Mouse (Mus musculus): ENCODE results near the gene Hdac10. TPM values are rescaled to one million over a fixed set of nuclear protein-coding genes. Genes with fewer than 3 reads are reported as not detected.

Hdac10 gene
- polyA plus RNA-seq, 1 experiment from 2014 or later, result 14.2 TPM

DNA sequence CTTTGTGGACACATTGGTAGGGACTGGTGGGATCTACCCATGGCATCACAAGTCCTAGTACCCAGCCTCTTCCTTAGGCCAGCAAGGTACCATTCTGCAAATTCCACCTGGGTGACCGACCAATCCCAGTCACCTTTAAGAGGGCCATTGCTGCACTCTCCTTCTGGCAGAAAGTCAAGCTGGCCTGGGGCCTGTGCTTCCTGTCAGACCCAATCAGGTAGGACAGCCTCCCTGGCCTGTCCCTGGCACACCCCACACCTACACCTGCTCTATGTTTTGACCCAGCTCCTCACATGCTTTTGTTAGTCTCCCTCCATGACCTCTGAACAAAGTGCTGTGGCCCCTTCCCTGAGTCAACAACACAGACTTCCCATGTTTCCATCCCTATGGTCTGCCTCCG is 43.7 kb downstream of the Hdac10 start:
- Histone ChIP-seq H3K4me2 (ENCODE audit: low read depth, low read length, severe bottlenecking) (no peak overlapping the region), H3K9me3 (ENCODE audit: control insufficient read depth, low read length) (no peaks in the 10 kb centered on the region), H3K4me3 (ENCODE audit: low read depth, low read length) (no peak overlapping the region), H3K27me3 (ENCODE audit: control insufficient read depth, insufficient read depth, low read length) (no peaks in the 10 kb centered on the region), H3K4me1 (replicated peaks; ENCODE audit: control insufficient read depth, insufficient read depth, low read length) (peaks cover 3% of the 10 kb centered on the region; the same call in 1 of the 2 replicates), H3K36me3 (ENCODE audit: control insufficient read depth, insufficient read depth, low read length) (peaks cover 2% of the 10 kb centered on the region; the same call in 1 of the 2 replicates), H3K27ac (ENCODE audit: low read depth, low read length) (no peak overlapping the region), H3K9ac (ENCODE audit: low read length) (no peak overlapping the region)
- ATAC-seq (replicated peaks; ENCODE audit: low FRiP score) (no peak), DNase-seq (ENCODE audit: low spot score) (no peak)
- WGBS, result 84% methylated on average over 2 of the region's 2 CpGs

DNA sequence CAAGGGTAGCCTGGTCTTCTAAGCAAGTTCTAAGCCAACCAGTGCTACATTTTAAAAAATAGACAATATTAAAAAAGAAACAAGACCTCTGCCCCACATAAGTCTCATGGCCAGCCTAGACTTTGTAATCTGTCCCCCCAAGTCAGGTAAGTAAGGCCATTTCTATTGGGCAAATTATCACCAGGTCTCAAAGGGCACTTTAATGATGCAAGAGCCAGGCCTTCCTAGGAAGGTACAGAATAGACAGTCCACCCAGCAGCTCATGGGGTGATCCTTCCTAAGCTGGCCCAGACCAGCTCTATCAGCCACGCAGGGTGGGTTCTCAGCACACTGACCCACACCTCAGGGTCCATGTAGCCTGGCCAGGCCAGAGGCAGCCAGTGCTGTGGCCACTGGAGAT is 44.6 kb downstream of the Hdac10 start:
- H3K9me3 ChIP-seq (ENCODE audit: control insufficient read depth, low read length), result no peaks in the 10 kb centered on the region
- WGBS, result 95% methylated on average over 1 of the region's 1 CpGs

DNA sequence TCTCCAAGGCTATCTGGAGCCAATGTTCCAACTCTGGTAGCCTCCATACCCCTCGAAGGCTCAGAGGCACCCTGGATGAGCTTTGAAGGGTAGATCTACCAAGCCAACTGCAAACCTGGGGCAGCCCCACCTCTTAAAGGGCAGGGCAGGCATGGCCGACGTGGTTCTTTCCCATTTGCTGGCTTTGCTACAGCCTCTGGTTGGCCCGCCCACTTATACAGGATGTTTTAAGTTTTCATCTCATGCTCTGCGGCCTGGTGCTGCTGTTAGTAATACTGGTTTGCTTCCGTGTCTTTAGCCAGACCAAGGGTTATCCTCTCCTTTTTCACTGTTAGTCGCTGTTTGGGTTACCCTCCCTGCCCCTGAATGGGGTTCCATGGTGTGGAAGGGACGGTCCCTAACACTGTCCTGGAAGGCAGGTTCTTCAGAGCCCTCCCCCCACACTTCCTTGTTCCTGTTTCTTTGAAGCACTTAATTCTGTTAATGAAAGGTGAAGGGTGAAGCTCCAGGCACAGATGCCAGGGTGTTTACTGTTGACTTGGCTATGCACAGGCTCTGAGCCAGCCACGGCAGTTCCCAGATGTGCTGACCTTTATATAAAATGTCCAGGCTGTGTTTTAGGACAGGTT is 50.2 kb downstream of the Hdac10 start:
- Histone ChIP-seq H3K4me1 (replicated peaks; ENCODE audit: control insufficient read depth, insufficient read depth, low read length) (peaks cover 16% of the 10 kb centered on the region), H3K4me3 (ENCODE audit: low read depth, low read length) (no peak overlapping the region), H3K4me2 (ENCODE audit: low read depth, low read length, severe bottlenecking) (peak overlapping the region; percentile 11; the same call in 1 of the 2 replicates), H3K27me3 (ENCODE audit: control insufficient read depth, insufficient read depth, low read length) (no peaks in the 10 kb centered on the region), H3K9ac (ENCODE audit: low read length) (no peak overlapping the region), H3K36me3 (ENCODE audit: control insufficient read depth, insufficient read depth, low read length) (no peaks in the 10 kb centered on the region; the same call in 1 of the 2 replicates), H3K27ac (ENCODE audit: low read depth, low read length) (no peak overlapping the region), H3K9me3 (ENCODE audit: control insufficient read depth, low read length) (no peaks in the 10 kb centered on the region)
- DNase-seq (ENCODE audit: low spot score) (no peak), ATAC-seq (replicated peaks; ENCODE audit: low FRiP score) (no peak)
- whole genome bisulfite sequencing, result 71% methylated on average over 9 of the region's 9 CpGs

More for the DNA sequence above, 44.6 kb downstream of the Hdac10 start:
- H3K36me3 ChIP-seq (ENCODE audit: control insufficient read depth, insufficient read depth, low read length), result peaks cover 2% of the 10 kb centered on the region; the same call in 1 of the 2 replicates
- H3K27ac ChIP-seq (ENCODE audit: low read depth, low read length), result no peak overlapping the region
- DNase-seq (ENCODE audit: low spot score) (no peak), ATAC-seq (replicated peaks; ENCODE audit: low FRiP score) (no peak)
- no peaks in the 10 kb centered on the region for H3K27me3 ChIP-seq (ENCODE audit: control insufficient read depth, insufficient read depth, low read length)
- H3K9ac ChIP-seq (ENCODE audit: low read length), result no peak overlapping the region
- no peak overlapping the region for H3K4me2 ChIP-seq (ENCODE audit: low read depth, low read length, severe bottlenecking)
- H3K4me1 ChIP-seq (replicated peaks; ENCODE audit: control insufficient read depth, insufficient read depth, low read length), result peaks cover 3% of the 10 kb centered on the region; the same call in 1 of the 2 replicates
- no peak overlapping the region for H3K4me3 ChIP-seq (ENCODE audit: low read depth, low read length)

DNA sequence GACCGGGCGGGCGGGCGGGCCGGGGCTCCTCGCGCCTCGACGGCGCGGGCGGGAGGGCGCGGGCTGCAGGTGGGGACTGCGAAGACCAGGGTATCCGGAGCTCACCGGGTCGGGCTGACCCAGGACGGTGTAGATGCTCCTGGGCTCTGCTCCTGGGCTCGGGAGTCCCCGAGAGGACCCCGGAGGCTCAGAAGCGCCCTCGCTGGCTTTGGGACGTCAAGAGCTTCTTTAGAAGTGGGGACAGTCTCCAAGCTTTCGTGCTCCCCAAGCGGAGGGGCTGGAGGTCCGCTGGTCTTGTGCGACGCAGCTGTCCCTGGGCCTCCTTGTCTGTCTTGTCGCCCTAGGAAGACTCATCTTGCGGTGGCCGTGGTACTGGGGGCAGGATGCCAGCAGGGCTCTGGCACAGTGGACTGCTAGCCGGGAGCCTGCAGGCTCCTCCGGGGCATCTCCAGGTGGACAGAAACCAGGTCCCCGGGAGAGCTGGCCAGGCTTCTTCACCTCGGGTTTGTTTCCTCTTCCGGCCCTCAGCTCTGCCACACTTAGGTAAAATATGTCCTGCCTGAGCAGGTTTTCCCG is 52.3 kb downstream of the Hdac10 start:
- WGBS, result under 1% methylated on average over 30 of the region's 39 CpGs
- peak overlapping the region; percentile 85 for H3K4me3 ChIP-seq (ENCODE audit: low read depth, low read length)
- no peaks in the 10 kb centered on the region for H3K9me3 ChIP-seq (ENCODE audit: control insufficient read depth, low read length)
- peak; percentile 38 for ATAC-seq (replicated peaks; ENCODE audit: low FRiP score)
- H3K4me2 ChIP-seq (ENCODE audit: low read depth, low read length, severe bottlenecking), result peak overlapping the region; percentile 90
- DNase-seq (ENCODE audit: low spot score), result no peak
- H3K27me3 ChIP-seq (ENCODE audit: control insufficient read depth, insufficient read depth, low read length), result no peaks in the 10 kb centered on the region
- H3K27ac ChIP-seq (ENCODE audit: low read depth, low read length), result peak overlapping the region; percentile 57
- peaks cover 16% of the 10 kb centered on the region for H3K4me1 ChIP-seq (replicated peaks; ENCODE audit: control insufficient read depth, insufficient read depth, low read length)
- peak overlapping the region; percentile 83 for H3K9ac ChIP-seq (ENCODE audit: low read length)
- no peaks in the 10 kb centered on the region; the same call in 1 of the 2 replicates for H3K36me3 ChIP-seq (ENCODE audit: control insufficient read depth, insufficient read depth, low read length)

DNA sequence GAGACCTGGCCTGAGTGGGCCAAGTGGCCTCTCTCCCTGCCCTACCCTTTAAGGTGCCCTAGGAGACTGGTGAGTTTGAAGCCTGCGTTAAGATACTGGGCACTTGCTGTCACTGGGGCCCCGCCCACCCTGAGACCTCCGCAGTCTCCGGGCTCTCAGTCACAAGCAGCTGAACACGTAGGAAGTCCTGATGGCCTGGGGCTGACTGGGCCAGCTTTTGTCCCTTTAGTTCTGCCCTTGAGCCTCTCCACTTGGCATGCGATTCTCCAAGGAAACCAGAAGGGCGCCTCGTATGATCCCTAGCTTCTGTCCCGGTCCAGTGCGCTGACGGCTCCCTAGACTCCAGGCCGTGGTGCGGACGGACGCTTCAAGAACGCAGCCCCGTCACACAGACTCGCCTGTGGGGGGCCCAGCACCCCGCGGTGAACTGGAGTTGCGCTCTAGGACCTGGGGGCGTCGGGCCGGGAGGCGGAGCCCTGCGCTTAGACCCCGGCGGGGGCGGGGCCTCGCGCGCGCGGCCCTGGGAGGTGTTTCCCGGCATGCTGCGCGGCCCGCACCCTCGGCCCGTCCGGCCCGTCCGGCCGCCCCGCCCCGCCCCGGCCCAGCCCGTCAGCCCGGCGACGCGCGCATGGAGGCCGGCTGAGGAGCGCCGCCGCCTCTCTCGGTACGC is 52.9 kb downstream of the Hdac10 start:
- Histone ChIP-seq H3K9ac (ENCODE audit: low read length) (peak overlapping the region; percentile 83), H3K9me3 (ENCODE audit: control insufficient read depth, low read length) (no peaks in the 10 kb centered on the region), H3K27me3 (ENCODE audit: control insufficient read depth, insufficient read depth, low read length) (no peaks in the 10 kb centered on the region), H3K4me2 (ENCODE audit: low read depth, low read length, severe bottlenecking) (peak overlapping the region; percentile 90), H3K4me1 (replicated peaks; ENCODE audit: control insufficient read depth, insufficient read depth, low read length) (peaks cover 16% of the 10 kb centered on the region), H3K36me3 (ENCODE audit: control insufficient read depth, insufficient read depth, low read length) (no peaks in the 10 kb centered on the region), H3K27ac (ENCODE audit: low read depth, low read length) (peak overlapping the region; percentile 71), H3K4me3 (ENCODE audit: low read depth, low read length) (peak overlapping the region; percentile 85)
- 1% methylated on average over 32 of the region's 59 CpGs for WGBS
- ATAC-seq (replicated peaks; ENCODE audit: low FRiP score) (peak; percentile 88), DNase-seq (ENCODE audit: low spot score) (peak; percentile 95)

DNA sequence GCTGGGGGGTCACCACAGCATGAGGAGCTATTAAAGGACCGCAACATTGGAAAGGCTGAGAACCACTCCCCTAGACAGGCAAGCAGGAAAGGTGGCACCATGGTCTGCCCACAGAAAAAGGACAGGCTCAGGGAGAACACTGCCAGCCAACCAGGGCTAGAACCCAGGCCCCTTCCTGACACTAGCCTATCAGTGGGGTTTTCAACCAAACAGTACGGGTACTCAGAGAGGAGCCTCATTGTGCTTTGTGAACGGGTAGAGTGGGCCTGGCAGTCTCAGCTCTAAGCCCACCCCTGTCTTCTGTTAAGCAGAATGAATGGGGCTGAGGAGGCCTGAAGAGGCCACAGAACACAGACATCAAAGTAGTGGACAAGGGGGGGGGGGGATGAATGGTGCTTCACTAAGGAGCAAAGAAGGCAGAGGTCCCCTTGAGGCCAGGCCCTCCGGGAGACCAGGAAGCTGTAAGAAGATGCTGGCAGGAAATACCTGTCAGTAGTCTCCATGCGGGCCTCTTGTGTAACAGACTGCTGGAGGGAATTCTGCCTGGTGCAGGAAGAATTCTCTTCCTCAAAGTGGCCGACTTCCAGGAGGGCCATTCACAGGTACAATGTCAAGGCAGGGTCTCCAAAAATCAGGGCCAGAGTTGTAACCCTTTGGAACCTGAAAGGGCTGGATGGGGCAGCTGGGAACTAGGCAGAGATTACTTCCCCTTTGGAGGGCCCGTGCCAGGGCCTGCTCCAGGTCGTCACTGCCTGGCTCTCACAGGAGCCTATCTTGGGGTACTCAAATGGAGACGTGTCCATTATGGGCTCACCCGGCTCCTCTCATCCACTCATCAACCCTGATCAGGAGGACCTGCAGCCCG is 53.7 kb downstream of the Hdac10 start, which contains the start of gene Trabd:
Trabd (plus strand) TSS at position 512 of the 865 bp plus-strand sequence.
- Histone ChIP-seq H3K4me1 (replicated peaks; ENCODE audit: control insufficient read depth, insufficient read depth, low read length) (peaks cover 16% of the 10 kb centered on the region), H3K4me2 (ENCODE audit: low read depth, low read length, severe bottlenecking) (peak within 1 kb of the TSS; percentile 90), H3K9me3 (ENCODE audit: control insufficient read depth, low read length) (no peaks in the 10 kb centered on the region), H3K9ac (ENCODE audit: low read length) (peak within 1 kb of the TSS; percentile 83), H3K27ac (ENCODE audit: low read depth, low read length) (peak within 1 kb of the TSS; percentile 71), H3K27me3 (ENCODE audit: control insufficient read depth, insufficient read depth, low read length) (no peaks in the 10 kb centered on the region), H3K36me3 (ENCODE audit: control insufficient read depth, insufficient read depth, low read length) (no peaks in the 10 kb centered on the region), H3K4me3 (ENCODE audit: low read depth, low read length) (peak within 1 kb of the TSS; percentile 85)
- no peak for DNase-seq (ENCODE audit: low spot score)
- ATAC-seq (replicated peaks; ENCODE audit: low FRiP score), result peak; percentile 8
- WGBS, result 20% methylated on average over 11 of the region's 11 CpGs

DNA sequence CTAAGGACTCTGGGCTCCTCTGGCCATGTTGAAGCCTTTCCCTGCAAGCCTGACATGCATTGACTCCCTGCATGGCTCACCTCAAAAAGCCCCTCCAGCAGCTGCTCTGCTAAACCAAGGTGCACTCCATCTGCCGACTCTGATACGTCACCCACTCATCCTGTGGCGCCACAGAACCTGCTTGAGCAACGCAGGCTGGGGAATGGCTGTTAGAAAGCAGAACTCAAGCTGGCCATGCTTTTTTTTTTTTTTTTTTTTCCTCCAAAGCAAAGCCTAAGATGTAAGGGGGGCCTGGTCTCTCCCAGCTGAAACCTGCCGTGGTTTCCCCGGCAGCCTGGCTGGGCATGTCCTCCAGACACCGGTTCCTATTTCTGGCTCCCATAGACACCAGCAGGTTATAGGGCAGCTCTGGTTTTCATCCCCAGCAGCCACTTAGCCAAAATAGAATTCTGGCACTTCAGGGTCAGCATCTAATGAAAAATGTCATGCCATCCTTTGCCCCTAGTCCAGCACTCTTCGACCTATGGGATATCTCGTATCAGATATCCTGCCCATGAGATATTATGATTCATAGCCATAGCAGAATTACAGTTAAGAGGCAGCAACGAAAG is 54.4 kb downstream of the Hdac10 start:
- Histone ChIP-seq H3K9ac (ENCODE audit: low read length) (no peak overlapping the region), H3K4me2 (ENCODE audit: low read depth, low read length, severe bottlenecking) (no peak overlapping the region)
- WGBS, result 88% methylated on average over 10 of the region's 10 CpGs

More for the DNA sequence above, 54.4 kb downstream of the Hdac10 start:
- DNase-seq (ENCODE audit: low spot score) (no peak), ATAC-seq (replicated peaks; ENCODE audit: low FRiP score) (no peak)
- Histone ChIP-seq H3K27ac (ENCODE audit: low read depth, low read length) (no peak overlapping the region), H3K4me3 (ENCODE audit: low read depth, low read length) (no peak overlapping the region), H3K27me3 (ENCODE audit: control insufficient read depth, insufficient read depth, low read length) (no peaks in the 10 kb centered on the region), H3K36me3 (ENCODE audit: control insufficient read depth, insufficient read depth, low read length) (no peaks in the 10 kb centered on the region), H3K4me1 (replicated peaks; ENCODE audit: control insufficient read depth, insufficient read depth, low read length) (peaks cover 16% of the 10 kb centered on the region), H3K9me3 (ENCODE audit: control insufficient read depth, low read length) (no peaks in the 10 kb centered on the region)

All from forebrain, embryonic 11.5 days (tissue).